Mouse (Mus musculus) embryonic facial prominence, embryonic 12.5 days (tissue): ENCODE results near the gene Coro2b. TPM values are rescaled to one million over a fixed set of nuclear protein-coding genes. Genes with fewer than 3 reads are reported as not detected.

Experiments used
- ATAC-seq: fragments of 200-750 bp; cut with Nextera tagmentation; 2 replicates; pipeline ENCODE4 v1.8.0; 2017; ENCODE audit not compliant: insufficient number of reproducible peaks, insufficient read depth, low FRiP score, low TSS enrichment
- H3K27ac ChIP-seq: fragments of 300-500 bp; sonication (generic); 2 replicates; pipeline ENCODE4 v1.5.1; 2016; ENCODE audit warnings: mild to moderate bottlenecking
- H3K27me3 ChIP-seq: fragments of 300-500 bp; sonication (generic); 2 replicates; pipeline ENCODE4 v1.6.1; 2016; ENCODE audit warnings: mild to moderate bottlenecking, moderate library complexity
- H3K36me3 ChIP-seq: fragments of 300-500 bp; sonication (generic); 2 replicates; pipeline ENCODE4 v1.6.1; 2016; ENCODE audit warnings: mild to moderate bottlenecking
- H3K4me1 ChIP-seq: fragments of 300-500 bp; sonication (generic); 2 replicates; pipeline ENCODE4 v1.6.1; 2016
- H3K4me2 ChIP-seq: fragments of 300-500 bp; sonication (generic); replicated peaks from 2 replicates; pipeline ENCODE4 v1.6.1; 2016; ENCODE audit warnings: mild to moderate bottlenecking, moderate library complexity
- H3K4me3 ChIP-seq: fragments of 300-500 bp; sonication (generic); 2 replicates; pipeline ENCODE4 v1.5.1; 2016; ENCODE audit warnings: mild to moderate bottlenecking
- H3K9ac ChIP-seq: fragments of 300-500 bp; sonication (generic); 2 replicates; pipeline ENCODE4 v1.6.1; 2016; ENCODE audit warnings: mild to moderate bottlenecking, moderate library complexity
- H3K9me3 ChIP-seq: fragments of 300-500 bp; sonication (generic); 2 replicates; pipeline ENCODE4 v1.6.1; 2016; ENCODE audit warnings: mild to moderate bottlenecking, moderate library complexity
- WGBS: fragments of 180-500 bp; shearing (Covaris S2); methylation state at CpG from one replicate; pipeline ENCODE4 v1.1.7; 2016; 5-methylcytosine and 5-hydroxymethylcytosine counted together
- polyA plus RNA-seq: library from polyadenylated mRNA; unstranded; fragments of >200 nt; fragmentation: Nextera tagmentation; extraction: Ambion mirVana; gene quantifications from 2 replicates; pipeline ENCODE4 v1.2.1, GENCODE M21; 2016

Coro2b gene
- polyA plus RNA-seq, 1 experiment from 2014 or later: 12.9 TPM

GRCm38 (mm10) chr9:62407357-62408146 lies 129.3 kb downstream of the Coro2b start:
- no peaks in the 10 kb centered on the region for H3K36me3 ChIP-seq
- no peaks in the 10 kb centered on the region for H3K4me1 ChIP-seq
- H3K27ac ChIP-seq: no peak overlapping the region
- 76% methylated on average over 5 of the region's 5 CpGs for WGBS
- H3K27me3 ChIP-seq: no peaks in the 10 kb centered on the region
- no peak overlapping the region for H3K4me2 ChIP-seq
- H3K4me3 ChIP-seq: no peak overlapping the region
- no peak for ATAC-seq
- H3K9me3 ChIP-seq: no peaks in the 10 kb centered on the region
- H3K9ac ChIP-seq: no peak overlapping the region

- H3K4me1 ChIP-seq: peaks cover 2% of the 10 kb centered on the region; the same call in 1 of the 2 replicates
- no peak for ATAC-seq
- H3K9me3 ChIP-seq: no peaks in the 10 kb centered on the region
- WGBS: 87% methylated on average over 7 of the region's 7 CpGs
- H3K4me3 ChIP-seq: no peak overlapping the region
- H3K4me2 ChIP-seq: no peak overlapping the region
- H3K36me3 ChIP-seq: no peaks in the 10 kb centered on the region
- no peak overlapping the region for H3K27ac ChIP-seq
- no peaks in the 10 kb centered on the region for H3K27me3 ChIP-seq
- no peak overlapping the region for H3K9ac ChIP-seq
Observed at GRCm38 (mm10) chr9:62406423-62407013, 130.3 kb downstream of the Coro2b start.

DNA sequence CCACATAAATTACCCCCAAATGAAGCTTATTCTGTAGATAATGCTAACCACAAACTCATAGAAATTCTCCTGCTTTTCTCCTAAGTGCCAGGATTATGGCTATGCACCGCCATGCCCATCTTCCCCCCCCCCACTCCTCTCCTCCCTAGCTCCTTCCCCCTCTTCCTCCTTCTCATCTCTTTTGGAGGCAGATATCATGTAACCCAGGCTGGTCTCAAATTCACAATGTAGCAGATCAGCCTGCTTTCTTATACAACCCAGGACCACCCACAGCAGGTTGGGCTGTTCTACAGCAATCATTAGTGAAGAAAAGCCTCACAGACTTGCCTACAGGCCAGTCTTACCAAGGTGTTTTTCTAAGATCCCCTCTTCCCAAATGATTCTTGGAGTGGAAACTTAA lies 135.3 kb downstream of the Coro2b start:
- Histone ChIP-seq H3K4me3 (no peak overlapping the region), H3K9ac (no peak overlapping the region), H3K9me3 (no peaks in the 10 kb centered on the region), H3K27ac (no peak overlapping the region), H3K4me1 (peaks cover 11% of the 10 kb centered on the region), H3K27me3 (no peaks in the 10 kb centered on the region), H3K4me2 (no peak overlapping the region), H3K36me3 (no peaks in the 10 kb centered on the region)
- ATAC-seq: no peak
- 25% methylated on average over 1 of the region's 1 CpGs for WGBS

GRCm38 (mm10) chr9:62400531-62401170 lies 136.2 kb downstream of the Coro2b start:
- ATAC-seq: no peak
- no peaks in the 10 kb centered on the region for H3K27me3 ChIP-seq
- H3K36me3 ChIP-seq: no peaks in the 10 kb centered on the region
- H3K27ac ChIP-seq: 0 out of 2 replicates have a peak overlapping the region, but pooled peaks have one; percentile 23
- no peaks in the 10 kb centered on the region for H3K9me3 ChIP-seq
- H3K4me3 ChIP-seq: no peak overlapping the region
- WGBS: 55% methylated on average over 11 of the region's 11 CpGs
- H3K4me1 ChIP-seq: peaks cover 11% of the 10 kb centered on the region
- H3K4me2 ChIP-seq: no peak overlapping the region
- no peak overlapping the region for H3K9ac ChIP-seq

DNA sequence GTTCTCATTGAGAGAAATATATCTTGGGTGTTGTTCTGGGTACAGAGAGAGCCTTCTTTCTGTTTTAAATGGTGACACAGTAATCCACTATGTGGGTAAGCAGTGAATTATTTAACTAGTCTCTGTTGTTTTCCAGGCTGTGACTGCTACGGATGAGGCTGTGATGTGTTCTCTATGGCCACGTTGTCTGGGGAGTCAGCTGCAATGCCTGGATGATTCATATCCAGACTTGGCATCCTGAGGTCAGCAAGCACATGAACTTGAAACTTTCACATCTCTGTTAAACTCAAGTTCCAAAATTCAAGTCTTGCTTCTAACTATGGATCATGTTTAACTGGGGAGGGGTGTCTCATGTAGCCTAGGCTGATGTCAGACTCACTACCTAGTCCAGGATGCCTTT lies 142.7 kb downstream of the Coro2b start:
- Histone ChIP-seq H3K9me3 (no peaks in the 10 kb centered on the region), H3K4me1 (no peaks in the 10 kb centered on the region), H3K27me3 (no peaks in the 10 kb centered on the region), H3K36me3 (no peaks in the 10 kb centered on the region), H3K27ac (no peak overlapping the region), H3K4me3 (no peak overlapping the region), H3K9ac (no peak overlapping the region), H3K4me2 (no peak overlapping the region)
- WGBS: 81% methylated on average over 2 of the region's 2 CpGs
- ATAC-seq: no peak

- no peak overlapping the region for H3K9ac ChIP-seq
- no peak overlapping the region for H3K4me3 ChIP-seq
- ATAC-seq: no peak
- WGBS: 69% methylated on average over 2 of the region's 2 CpGs
- H3K27ac ChIP-seq: no peak overlapping the region
- no peaks in the 10 kb centered on the region for H3K36me3 ChIP-seq
- H3K27me3 ChIP-seq: no peaks in the 10 kb centered on the region
- H3K4me1 ChIP-seq: no peaks in the 10 kb centered on the region
- no peak overlapping the region for H3K4me2 ChIP-seq
- no peaks in the 10 kb centered on the region for H3K9me3 ChIP-seq
Observed at GRCm38 (mm10) chr9:62393531-62393930, 143.3 kb downstream of the Coro2b start.

DNA sequence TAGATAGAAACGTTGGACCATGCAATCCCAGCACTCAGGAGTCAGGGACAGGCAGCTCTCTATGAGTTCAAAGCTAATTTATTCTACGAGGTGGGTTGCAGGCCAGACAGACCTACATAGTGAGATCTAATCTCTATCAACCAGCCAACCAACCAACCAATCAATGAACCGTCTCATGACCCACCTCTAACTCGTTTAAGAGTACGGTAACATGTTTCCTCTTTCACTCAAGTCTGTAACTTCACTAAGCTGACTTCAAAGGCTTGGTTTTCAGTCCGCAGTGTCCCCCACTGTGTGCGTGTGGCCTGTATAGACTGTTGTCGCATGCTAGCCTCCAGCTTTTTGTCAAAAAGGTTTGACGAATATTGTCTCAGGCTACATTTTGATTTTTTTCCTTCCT lies 147.1 kb downstream of the Coro2b start:
- no peaks in the 10 kb centered on the region for H3K36me3 ChIP-seq
- no peak overlapping the region for H3K4me3 ChIP-seq
- no peaks in the 10 kb centered on the region for H3K27me3 ChIP-seq
- no peaks in the 10 kb centered on the region for H3K9me3 ChIP-seq
- H3K27ac ChIP-seq: no peak overlapping the region
- H3K4me2 ChIP-seq: no peak overlapping the region
- no peaks in the 10 kb centered on the region for H3K4me1 ChIP-seq
- ATAC-seq: no peak
- 65% methylated on average over 9 of the region's 9 CpGs for WGBS
- no peak overlapping the region for H3K9ac ChIP-seq

DNA sequence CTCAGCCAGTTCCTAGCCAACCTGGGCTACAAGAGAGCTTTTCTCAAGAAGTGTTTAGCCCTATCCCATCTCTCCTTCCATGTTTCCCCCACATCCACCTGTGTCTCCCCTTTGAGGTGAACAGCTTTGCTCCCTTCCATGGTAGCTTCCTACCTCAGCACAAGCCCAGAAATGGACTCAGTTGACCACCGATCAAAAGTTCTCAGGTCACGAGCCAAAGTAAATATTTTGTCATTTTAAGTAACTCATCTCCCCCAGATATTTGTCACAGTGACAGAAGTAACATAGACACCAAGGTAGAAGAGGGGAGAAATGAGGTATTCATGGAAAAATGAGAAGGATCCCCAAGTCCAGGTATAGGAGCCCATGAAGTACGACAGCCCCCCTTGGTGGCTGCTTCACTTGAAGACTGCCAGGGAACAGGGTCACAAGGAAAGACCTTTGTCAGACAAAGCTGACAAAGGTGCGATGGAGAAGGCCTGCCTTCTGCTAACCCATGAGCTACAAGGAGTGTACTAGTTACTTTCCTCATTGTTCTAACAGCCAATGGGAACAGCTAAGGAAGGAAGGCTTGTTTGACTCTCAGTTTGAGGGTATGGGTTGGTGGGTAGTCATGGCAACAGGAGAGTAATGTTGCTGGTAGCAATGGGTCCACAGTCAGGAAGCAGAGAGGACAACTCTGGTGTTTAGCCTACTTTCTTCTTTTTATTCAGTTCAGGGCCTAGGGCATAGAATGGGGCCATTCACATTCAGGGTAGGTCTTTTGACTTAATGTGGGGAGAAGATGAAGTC lies 150.9 kb downstream of the Coro2b start:
- no peak for ATAC-seq
- no peaks in the 10 kb centered on the region for H3K36me3 ChIP-seq
- H3K9ac ChIP-seq: no peak overlapping the region
- H3K27me3 ChIP-seq: no peaks in the 10 kb centered on the region
- no peak overlapping the region for H3K27ac ChIP-seq
- H3K4me2 ChIP-seq: no peak overlapping the region
- no peaks in the 10 kb centered on the region for H3K4me1 ChIP-seq
- WGBS: 87% methylated on average over 4 of the region's 4 CpGs
- H3K4me3 ChIP-seq: no peak overlapping the region
- no peaks in the 10 kb centered on the region for H3K9me3 ChIP-seq

DNA sequence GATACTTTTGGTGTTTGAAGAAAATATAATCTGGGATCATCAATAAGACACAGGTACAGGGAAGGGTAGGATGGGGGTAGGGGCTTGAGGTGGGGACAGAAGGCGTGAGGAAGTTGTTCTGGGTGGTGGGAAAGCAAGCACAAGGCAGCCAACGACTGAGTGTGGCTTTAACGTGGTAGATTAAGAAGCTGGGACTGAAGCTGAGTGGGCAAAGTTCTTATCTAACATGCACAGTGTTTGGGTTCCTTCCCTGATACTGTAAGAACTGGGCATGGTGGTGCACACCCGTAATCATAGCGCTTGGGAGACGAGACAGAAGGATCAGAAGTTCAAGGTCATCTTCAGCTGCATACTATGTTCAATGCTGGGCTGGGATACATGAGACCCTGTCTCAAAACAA lies 151.8 kb downstream of the Coro2b start:
- ATAC-seq: no peak
- H3K9me3 ChIP-seq: no peaks in the 10 kb centered on the region
- no peak overlapping the region for H3K4me2 ChIP-seq
- no peak overlapping the region for H3K27ac ChIP-seq
- no peak overlapping the region for H3K9ac ChIP-seq
- H3K36me3 ChIP-seq: peaks cover 8% of the 10 kb centered on the region
- no peak overlapping the region for H3K4me3 ChIP-seq
- no peaks in the 10 kb centered on the region for H3K27me3 ChIP-seq
- 86% methylated on average over 6 of the region's 6 CpGs for WGBS
- H3K4me1 ChIP-seq: no peaks in the 10 kb centered on the region

- no peak overlapping the region for H3K4me2 ChIP-seq
- H3K27me3 ChIP-seq: no peaks in the 10 kb centered on the region
- no peaks in the 10 kb centered on the region for H3K9me3 ChIP-seq
- ATAC-seq: no peak
- WGBS: 73% methylated on average over 10 of the region's 10 CpGs
- peaks cover 25% of the 10 kb centered on the region for H3K36me3 ChIP-seq
- H3K4me3 ChIP-seq: no peak overlapping the region
- H3K4me1 ChIP-seq: no peaks in the 10 kb centered on the region
- no peak overlapping the region for H3K9ac ChIP-seq
- H3K27ac ChIP-seq: no peak overlapping the region
Observed at GRCm38 (mm10) chr9:62382519-62383084, 154.2 kb downstream of the Coro2b start.

- no peak overlapping the region for H3K9ac ChIP-seq
- H3K4me2 ChIP-seq: no peak overlapping the region
- H3K27ac ChIP-seq: no peak overlapping the region
- peaks cover 37% of the 10 kb centered on the region for H3K36me3 ChIP-seq
- H3K9me3 ChIP-seq: no peaks in the 10 kb centered on the region
- H3K27me3 ChIP-seq: no peaks in the 10 kb centered on the region
- 64% methylated on average over 8 of the region's 8 CpGs for WGBS
- H3K4me3 ChIP-seq: no peak overlapping the region
- ATAC-seq: no peak
- no peaks in the 10 kb centered on the region for H3K4me1 ChIP-seq
Observed at GRCm38 (mm10) chr9:62381402-62381913, 155.4 kb downstream of the Coro2b start.
